Mouse (Mus musculus) adrenal gland, postnatal 4 days (tissue): Measurements from ENCODE around the gene Otulin. TPM values are rescaled to one million over a fixed set of nuclear protein-coding genes. Genes with fewer than 3 reads are reported as not detected.

Experiments used
- DNase-seq, 2 experiments: peaks; one replicate each; pipeline ENCODE4 v3.0.0; 2021 to 2022; ENCODE audit warnings: low spot score in 2 of 2, mixed read lengths in 2 of 2
- total RNA-seq, 2 experiments: library from RNA; stranded (reverse); gene quantifications; 2 replicates each; pipeline ENCODE4 v1.2.3; 2021

Otulin gene
- total RNA-seq, 2 experiments from 2014 or later: 42.7 to 43.5 TPM

GRCm38 (mm10) chr15:27552129-27552700 lies 78.3 kb downstream of the Otulin start:
- DNase-seq: no peak

GRCm38 (mm10) chr15:27551117-27552114 lies 79.1 kb downstream of the Otulin start:
- DNase-seq: no peak

DNA sequence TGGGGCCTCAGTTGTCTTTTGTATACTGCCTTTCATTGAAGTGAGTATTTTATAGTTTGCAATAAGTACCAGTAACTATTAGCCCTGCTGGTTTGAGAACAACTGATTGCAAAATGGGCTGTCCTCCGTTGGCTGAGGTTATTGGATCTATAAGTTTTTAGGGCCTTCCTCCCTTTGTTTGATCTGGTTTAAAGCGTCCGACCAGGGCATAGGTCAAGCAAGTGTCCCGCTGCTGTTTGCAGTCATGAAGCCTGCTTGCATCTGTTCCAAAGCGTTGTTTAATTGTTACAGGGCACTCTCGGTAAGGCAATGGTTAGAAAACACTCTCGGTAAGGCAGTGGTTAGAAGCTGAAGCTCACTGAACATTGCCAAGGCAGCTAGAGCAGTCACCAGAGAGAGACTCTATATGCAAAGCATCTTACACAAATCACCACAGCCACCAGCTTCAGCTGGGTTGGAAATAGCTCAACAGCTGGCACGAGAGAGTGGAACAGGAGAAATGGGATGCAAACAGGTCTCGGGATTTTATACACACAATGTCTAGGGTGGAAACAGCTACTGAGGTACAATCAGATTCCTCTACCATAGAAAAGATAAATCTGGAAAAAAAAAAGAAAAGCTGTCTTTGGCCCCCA lies 80.0 kb downstream of the Otulin start:
- DNase-seq: no peak

GRCm38 (mm10) chr15:27549878-27550277 lies 80.6 kb downstream of the Otulin start:
- DNase-seq: no peak

DNA sequence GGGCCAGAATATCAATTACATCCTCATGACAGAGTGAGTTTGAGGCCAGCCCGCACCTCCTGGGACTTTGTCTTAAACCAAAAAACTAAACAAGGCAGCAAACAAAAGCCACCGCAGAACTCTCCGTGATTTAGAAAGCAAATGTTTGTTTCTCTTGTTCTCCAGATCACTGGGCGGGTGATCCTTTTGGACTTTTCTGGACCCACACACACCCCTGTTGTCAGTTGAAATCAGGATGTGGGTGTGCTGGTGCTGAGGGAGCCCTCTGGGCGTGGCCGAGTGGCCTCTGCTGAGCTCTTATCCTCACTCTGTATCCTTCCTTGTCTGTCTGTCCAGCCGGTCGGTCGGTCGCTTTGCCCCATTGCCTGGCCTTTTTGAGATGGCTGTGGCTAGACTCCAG lies 81.4 kb downstream of the Otulin start:
- DNase-seq: no peak

GRCm38 (mm10) chr15:27548110-27548509 lies 82.4 kb downstream of the Otulin start:
- DNase-seq: no peak

DNA sequence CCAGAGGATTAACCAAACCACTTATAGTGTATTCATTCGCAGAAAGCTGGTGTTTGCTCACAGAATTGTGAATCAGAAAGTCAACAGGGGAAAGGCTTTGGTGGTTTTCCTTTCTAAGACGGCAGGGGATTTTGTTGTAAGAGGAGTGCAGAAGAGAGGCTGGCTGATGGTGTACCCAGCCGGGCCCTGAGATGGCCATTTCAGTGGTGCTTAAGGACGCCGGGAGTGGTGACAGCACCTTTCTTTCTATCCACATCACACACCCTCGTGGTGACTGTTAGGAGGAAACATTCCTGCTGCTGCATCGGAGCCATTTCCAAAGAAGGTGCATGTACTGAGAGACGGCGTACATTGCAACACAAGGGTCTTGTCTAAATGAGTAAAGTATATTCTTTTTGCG lies 85.3 kb downstream of the Otulin start:
- DNase-seq: no peak

- DNase-seq: no peak
Measured at GRCm38 (mm10) chr15:27539745-27540144, 90.7 kb downstream of the Otulin start.

DNA sequence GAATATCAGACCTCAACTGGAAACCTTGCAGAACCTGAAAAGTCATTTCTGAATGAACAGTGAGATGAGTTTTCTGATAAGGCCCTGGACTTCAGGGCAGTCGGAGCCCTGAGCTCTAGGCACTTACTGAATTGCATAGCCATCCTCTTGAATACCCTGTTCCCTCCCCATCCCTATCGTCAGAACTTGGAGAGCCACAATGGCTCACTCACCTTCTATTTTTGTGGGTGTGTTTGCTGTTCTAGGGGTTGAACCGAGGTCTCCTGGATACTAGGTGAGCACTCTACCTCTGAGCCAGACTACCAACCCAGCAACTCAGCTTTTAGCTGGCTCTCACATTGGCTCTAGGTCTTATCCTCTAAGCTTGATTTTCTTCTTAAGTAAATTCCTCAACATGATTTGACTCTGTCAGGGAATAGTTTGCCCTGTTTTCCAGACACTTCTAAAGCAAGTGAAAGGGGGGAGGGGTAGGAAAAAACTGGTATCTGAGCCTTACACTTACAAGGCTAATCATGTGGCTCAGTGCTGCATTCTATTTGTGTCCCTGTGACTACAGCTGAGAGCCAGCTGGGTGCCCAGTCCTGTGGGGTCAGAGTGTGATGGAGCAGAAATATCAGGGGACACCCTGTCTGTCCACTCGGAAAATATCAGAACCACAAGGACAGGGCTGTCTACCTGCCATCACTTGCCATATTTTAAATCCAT lies 92.8 kb downstream of the Otulin start:
- DNase-seq: no peak

GRCm38 (mm10) chr15:27536771-27537170 lies 93.7 kb downstream of the Otulin start:
- DNase-seq: no peak

GRCm38 (mm10) chr15:27536186-27536585 lies 94.3 kb downstream of the Otulin start:
- DNase-seq: no peak

DNA sequence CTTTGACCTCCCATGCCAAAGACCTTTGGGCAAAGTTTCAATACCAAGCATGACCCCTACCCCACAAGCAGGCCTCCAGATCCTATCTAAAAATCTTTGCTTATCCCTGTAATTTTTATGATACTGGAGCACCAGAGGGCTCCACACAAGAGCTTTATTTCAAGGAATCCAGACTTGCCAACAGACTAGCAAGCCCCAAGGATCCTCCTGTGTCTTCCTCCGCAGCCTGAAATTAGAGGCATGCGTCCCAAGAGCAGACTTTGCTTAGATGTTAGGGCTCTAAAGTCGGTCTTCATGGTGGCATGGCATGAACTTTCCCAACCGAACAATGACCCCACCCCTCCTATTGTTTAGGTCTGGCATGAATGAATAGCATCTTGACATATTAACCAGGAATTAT lies 94.8 kb downstream of the Otulin start:
- DNase-seq: no peak

GRCm38 (mm10) chr15:27533036-27533435 lies 97.5 kb downstream of the Otulin start:
- DNase-seq: no peak

DNA sequence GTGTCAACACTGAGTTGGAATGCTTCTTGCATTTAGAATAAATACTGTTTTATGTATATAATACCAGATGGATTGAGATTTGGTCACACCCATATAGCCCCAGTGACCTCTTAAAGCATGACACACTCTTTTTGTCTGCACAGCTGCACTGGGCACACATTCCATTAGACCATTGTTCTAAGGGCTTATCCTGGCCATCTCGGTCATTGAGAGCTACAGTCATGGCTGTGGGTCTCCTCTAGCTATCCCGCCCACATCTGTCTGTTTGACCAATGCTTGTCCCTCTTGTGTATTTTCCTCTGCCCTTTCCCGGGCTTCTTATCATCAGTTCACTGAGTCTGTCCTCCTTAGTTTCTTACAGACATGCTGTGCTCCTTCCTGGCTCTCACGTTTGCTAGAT lies 100.5 kb downstream of the Otulin start:
- no peak for DNase-seq

- DNase-seq: no peak
Measured at GRCm38 (mm10) chr15:27528896-27529295, 101.6 kb downstream of the Otulin start.

DNA sequence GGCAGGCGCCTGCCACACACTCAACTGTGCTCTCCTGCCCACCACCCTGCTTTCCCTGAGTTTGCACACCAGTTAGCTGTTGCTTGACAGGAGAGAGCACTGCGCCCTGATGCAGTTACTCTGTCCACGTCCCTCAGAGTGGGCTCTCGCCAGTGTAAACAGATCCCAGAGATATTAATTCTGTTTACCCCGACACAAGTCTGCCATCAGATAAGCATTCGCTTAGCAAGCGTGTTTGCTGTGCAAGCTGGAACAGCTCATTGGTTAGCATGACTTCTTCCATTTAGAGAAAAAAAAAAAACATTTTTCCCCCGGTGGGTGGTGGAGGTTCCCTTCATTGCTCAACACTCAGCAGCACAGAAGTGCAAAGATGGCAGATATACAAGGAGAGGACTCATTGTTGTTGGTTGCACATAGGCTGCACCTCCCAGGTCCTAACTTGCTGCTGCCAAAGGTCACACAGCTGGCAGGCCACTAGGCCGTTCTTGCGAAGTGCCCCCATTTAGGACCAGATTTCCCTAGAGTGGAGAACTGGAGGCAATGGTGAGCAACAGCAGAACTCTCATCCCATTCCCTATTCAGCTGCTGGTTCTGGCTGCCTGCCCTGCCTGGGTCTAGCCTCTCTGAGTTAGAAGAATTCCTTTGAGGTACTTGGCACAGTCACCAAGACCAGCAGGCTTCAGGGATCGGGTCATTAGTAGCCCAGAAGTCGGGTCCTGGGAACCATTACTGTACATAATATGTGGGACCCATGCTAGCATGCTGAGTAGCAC lies 105.1 kb downstream of the Otulin start:
- no peak for DNase-seq

DNA sequence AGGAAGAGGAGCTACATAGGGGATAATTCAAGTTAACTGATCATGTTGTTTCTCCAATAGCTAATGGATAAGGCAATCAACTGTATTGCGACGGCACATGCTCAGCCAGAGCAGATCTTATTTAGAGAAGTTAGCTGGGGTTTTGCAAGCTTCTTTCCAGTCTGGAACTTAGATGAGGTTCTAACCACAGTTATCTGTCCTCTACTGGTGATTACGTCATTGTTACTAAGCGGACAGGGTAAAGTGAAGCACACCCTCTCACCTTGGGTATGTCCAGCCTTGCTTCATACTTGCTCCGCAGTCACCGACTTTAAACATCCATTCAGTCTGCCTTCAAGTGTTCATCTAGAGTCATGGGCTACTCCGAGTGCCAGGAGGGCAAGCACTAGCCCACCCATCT lies 110.6 kb downstream of the Otulin start:
- no peak for DNase-seq

DNA sequence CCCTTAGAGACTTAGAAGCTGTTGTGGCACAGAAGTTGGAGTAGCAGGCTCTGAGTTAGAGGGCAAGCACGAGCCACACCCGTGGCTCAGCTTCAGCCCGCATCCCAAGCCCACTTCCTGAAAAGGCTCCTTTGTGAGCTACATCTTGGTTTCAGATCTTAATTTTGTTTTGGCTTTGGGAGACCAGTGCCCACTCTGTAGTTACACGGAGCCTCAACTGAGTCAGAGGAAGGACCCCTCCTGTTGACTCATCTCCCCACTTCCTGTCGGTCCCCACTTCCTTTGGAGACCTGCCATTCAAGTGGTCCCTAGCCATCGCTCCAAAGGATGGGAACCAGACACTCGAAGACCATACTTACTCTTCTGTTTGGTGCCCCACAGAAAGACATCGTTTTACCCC lies 112.5 kb downstream of the Otulin start:
- no peak for DNase-seq

DNA sequence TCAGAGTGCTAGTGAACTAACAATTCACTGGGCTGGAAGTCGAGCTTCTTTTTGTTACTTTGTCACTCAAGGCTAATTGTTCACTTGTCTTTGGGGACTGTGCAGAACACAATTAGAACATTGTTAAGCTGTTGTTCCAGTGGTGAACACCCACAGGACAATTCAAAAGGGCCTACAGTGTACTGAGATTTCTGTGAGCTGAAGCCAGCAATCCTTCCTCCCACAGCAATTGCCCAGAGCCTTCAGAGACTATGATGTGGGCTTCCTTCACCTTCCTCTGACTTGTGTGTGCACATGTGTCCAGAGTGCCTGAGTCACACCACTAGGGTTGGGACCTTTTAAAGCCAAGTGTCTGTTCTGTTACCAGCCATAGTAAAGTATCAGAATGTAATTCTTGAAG lies 113.6 kb downstream of the Otulin start:
- DNase-seq: no peak

DNA sequence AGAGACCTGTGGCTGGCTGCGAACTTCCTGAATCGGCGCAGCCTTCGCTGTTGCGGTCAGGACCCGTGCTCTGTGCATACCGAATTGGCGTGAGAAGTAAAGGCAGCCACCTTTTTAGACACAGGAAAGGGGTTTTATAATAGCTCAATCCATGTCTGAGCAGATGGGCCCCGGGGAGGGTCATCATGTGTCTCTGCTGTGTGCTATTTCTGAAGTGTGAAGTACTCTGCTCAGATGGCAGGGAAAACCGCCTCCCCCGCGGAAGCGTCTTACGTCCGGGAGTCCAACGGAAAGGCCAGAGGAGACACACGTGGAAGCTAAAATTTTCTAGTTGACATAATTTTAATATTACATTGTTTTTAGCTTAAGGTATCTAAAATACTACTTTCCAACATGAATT lies 121.5 kb downstream of the Otulin start:
- DNase-seq: no peak

- DNase-seq: no peak
Measured at GRCm38 (mm10) chr15:27508169-27508568, 122.3 kb downstream of the Otulin start.
